Mouse (Mus musculus): ENCODE data around the gene Rnf224. TPM values are rescaled to one million over a fixed set of nuclear protein-coding genes. Genes with fewer than 3 reads are reported as not detected.
A peak's percentile ranks its signal among the peaks of the same experiment; 100 is the strongest.

Gene Rnf224
- polyA plus RNA-seq, 1 experiment from 2014 or later, result not detected

DNA sequence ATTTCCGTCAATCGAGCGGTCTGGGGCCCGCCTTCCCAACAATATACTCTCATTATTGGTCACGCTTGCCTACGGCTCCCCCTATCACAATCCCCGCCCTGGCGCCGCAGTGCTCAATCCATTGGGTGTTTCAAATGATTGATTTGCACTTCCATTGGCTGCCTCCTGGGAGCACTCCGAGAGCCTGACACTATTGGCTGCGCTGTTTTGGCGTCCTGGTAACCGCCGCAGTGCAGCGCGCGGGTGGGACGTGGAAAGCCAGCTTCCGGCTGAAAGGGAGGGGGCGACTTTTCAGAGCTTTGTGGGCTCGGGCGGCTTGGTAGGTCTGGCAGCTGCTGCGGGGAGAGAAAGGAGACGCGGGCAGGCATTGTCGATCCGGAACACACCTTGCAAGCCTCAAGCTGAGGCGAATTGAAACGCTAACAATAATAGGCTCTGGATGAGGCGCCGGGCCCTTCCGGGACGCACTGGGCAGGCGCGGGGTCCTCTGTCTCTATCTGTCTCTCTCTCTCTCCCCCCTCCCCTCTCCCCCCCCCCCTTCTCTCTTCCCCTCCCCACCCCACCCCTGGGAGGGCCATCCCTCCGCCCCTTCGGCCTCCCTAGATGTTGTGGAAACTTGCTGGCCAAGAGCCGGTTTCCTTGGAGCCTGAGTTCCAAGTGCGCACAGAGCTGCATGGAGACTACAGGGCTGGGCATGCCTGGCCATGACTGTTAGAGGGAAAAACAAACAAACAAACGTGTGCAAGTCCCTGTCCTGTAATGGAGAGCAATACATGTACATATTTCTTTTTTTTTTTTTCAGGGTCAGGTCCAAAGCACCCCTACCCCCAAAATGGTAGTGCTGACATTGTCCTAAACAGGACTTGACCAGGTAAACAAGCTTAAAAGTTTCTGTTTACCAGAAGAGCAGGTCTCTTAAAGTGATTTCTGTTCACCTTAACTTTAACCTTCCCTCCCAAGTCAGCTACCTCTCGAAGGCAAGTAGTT is 11.5 kb downstream of the Rnf224 start:
- peak; percentile 97 for ATAC-seq (replicated peaks; ENCODE audit: insufficient number of reproducible peaks, low FRiP score, low TSS enrichment, low read depth)
- WGBS, result 2% methylated on average over 39 of the region's 41 CpGs
- no peaks in the 10 kb centered on the region for H3K9me3 ChIP-seq (replicated peaks; ENCODE audit: control insufficient read depth, low read length)
- no peaks in the 10 kb centered on the region for H3K36me3 ChIP-seq (replicated peaks; ENCODE audit: control insufficient read depth, insufficient read depth, low read depth, low read length)
- H3K27ac ChIP-seq (replicated peaks; ENCODE audit: low read depth, low read length), result peak overlapping the region; percentile 97
- H3K4me2 ChIP-seq (ENCODE audit: low read depth, low read length), result peak overlapping the region; percentile 60
- H3K27me3 ChIP-seq (ENCODE audit: control insufficient read depth, insufficient read depth, low read length), result no peaks in the 10 kb centered on the region
- H3K4me3 ChIP-seq (ENCODE audit: low read depth, low read length), result peak overlapping the region; percentile 51
- peak; percentile 99 for DNase-seq (ENCODE audit: low spot score)
- H3K4me1 ChIP-seq (ENCODE audit: control insufficient read depth, insufficient read depth, low read length), result peaks cover 2% of the 10 kb centered on the region; the same call in 1 of the 2 replicates
- H3K9ac ChIP-seq (replicated peaks; ENCODE audit: low read length), result peak overlapping the region; percentile 67

DNA sequence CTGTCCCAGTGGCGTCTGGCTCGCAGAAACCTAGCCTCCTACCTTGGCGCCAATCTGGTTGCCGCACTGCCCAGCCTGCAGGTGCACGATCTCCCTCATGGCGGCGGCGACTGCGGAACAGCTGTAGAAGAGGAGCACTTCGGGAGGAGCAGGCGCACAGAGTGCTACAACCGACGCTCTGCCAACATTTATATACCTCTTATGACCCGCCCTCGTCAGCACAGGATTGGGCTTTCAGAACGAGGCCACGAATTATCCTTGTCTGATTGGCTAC is 12.2 kb downstream of the Rnf224 start, which contains the start of gene Tubb4b:
Gene Tubb4b, minus strand, starts transcription at position 211 of the 274 bp plus-strand sequence.
- ATAC-seq (replicated peaks; ENCODE audit: insufficient number of reproducible peaks, low FRiP score, low TSS enrichment, low read depth) (no peak), DNase-seq (ENCODE audit: low spot score) (no peak)
- H3K36me3 ChIP-seq (replicated peaks; ENCODE audit: control insufficient read depth, insufficient read depth, low read depth, low read length), result no peaks in the 10 kb centered on the region
- H3K9me3 ChIP-seq (replicated peaks; ENCODE audit: control insufficient read depth, low read length), result no peaks in the 10 kb centered on the region
- H3K4me1 ChIP-seq (ENCODE audit: control insufficient read depth, insufficient read depth, low read length), result peaks cover 2% of the 10 kb centered on the region; the same call in 1 of the 2 replicates
- WGBS, result 0% methylated on average over 17 of the region's 17 CpGs
- peak within 1 kb of the TSS; percentile 75 for H3K9ac ChIP-seq (replicated peaks; ENCODE audit: low read length)
- peak within 1 kb of the TSS; percentile 87 for H3K4me2 ChIP-seq (ENCODE audit: low read depth, low read length)
- peak within 1 kb of the TSS; percentile 78 for H3K4me3 ChIP-seq (ENCODE audit: low read depth, low read length)
- H3K27ac ChIP-seq (replicated peaks; ENCODE audit: low read depth, low read length), result peak within 1 kb of the TSS; percentile 97
- no peaks in the 10 kb centered on the region for H3K27me3 ChIP-seq (ENCODE audit: control insufficient read depth, insufficient read depth, low read length)

DNA sequence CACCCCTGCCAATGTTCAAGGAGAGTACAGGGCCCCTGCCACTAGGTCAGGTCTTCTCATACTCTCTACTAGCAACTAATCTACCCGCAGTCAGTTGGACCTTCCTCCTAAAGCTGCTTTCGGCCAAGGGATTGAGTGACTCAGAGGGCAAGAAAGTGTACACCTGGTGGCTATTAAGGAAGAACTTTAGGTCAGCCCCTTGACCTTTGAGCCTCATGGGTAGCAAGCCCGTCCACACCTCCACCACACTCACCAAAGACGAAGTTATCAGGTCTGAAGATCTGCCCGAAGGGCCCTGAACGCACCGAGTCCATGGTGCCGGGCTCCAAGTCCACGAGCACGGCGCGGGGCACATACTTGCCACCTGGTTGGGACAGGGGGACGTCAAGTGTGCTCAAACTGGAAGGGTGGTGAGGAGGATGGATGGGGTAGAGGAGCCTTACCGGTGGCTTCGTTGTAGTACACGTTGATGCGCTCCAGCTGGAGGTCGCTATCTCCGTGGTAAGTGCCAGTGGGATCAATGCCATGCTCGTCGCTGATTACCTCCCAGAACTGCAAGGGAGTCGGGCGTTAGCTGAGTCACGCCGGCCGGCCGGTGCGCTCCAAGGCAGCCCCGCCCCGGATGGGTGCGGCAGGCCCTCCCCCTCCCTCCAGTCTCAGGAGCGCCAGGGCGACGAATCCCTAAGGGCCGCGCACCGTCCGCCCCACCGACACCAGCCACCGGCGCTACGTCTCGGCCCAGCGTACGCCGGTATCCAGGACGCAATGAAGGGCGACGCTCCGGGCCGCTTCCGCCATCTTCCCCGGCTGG is 12.7 kb downstream of the Rnf224 start:
- Histone ChIP-seq H3K27ac (replicated peaks; ENCODE audit: low read depth, low read length) (peak overlapping the region; percentile 85), H3K4me2 (ENCODE audit: low read depth, low read length) (peak overlapping the region; percentile 87), H3K4me3 (ENCODE audit: low read depth, low read length) (peak overlapping the region; percentile 78), H3K27me3 (ENCODE audit: control insufficient read depth, insufficient read depth, low read length) (no peaks in the 10 kb centered on the region), H3K9me3 (replicated peaks; ENCODE audit: control insufficient read depth, low read length) (no peaks in the 10 kb centered on the region), H3K36me3 (replicated peaks; ENCODE audit: control insufficient read depth, insufficient read depth, low read depth, low read length) (no peaks in the 10 kb centered on the region), H3K4me1 (ENCODE audit: control insufficient read depth, insufficient read depth, low read length) (peaks cover 2% of the 10 kb centered on the region; the same call in 1 of the 2 replicates), H3K9ac (replicated peaks; ENCODE audit: low read length) (peak overlapping the region; percentile 75)
- under 1% methylated on average over 46 of the region's 53 CpGs for WGBS
- DNase-seq (ENCODE audit: low spot score) (peak; percentile 65), ATAC-seq (replicated peaks; ENCODE audit: insufficient number of reproducible peaks, low FRiP score, low TSS enrichment, low read depth) (peak; percentile 24)

DNA sequence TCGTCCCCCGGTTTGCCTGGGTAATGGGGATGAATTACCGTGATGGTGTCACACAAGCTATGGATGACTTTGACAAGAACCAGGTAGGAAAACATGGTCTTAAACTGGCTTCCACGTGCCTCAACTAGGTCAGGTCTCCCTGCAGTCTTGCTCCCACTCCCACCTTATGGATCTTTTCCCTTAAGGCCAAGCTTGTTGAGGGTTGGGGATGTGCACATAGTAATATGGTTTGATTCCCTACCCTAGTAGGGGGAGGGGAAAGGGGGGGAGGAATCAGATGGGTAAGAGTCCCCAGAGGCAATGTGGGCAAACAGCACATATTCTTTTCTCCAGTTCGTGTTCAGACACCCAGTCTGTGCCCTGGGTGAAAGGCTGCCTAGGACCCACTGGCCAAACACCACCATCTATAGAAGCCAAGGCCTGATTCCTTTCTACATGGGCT is 15.2 kb downstream of the Rnf224 start:
- no peak overlapping the region for H3K4me3 ChIP-seq (ENCODE audit: low read depth, low read length)
- no peak overlapping the region for H3K4me2 ChIP-seq (ENCODE audit: low read depth, low read length)
- WGBS, result 64% methylated on average over 5 of the region's 5 CpGs
- H3K27ac ChIP-seq (replicated peaks; ENCODE audit: low read depth, low read length), result no peak overlapping the region
- no peak for DNase-seq (ENCODE audit: low spot score)
- peaks cover 2% of the 10 kb centered on the region; the same call in 1 of the 2 replicates for H3K4me1 ChIP-seq (ENCODE audit: control insufficient read depth, insufficient read depth, low read length)
- no peaks in the 10 kb centered on the region for H3K36me3 ChIP-seq (replicated peaks; ENCODE audit: control insufficient read depth, insufficient read depth, low read depth, low read length)
- ATAC-seq (replicated peaks; ENCODE audit: insufficient number of reproducible peaks, low FRiP score, low TSS enrichment, low read depth), result no peak
- H3K9me3 ChIP-seq (replicated peaks; ENCODE audit: control insufficient read depth, low read length), result no peaks in the 10 kb centered on the region
- no peak overlapping the region for H3K9ac ChIP-seq (replicated peaks; ENCODE audit: low read length)
- no peaks in the 10 kb centered on the region for H3K27me3 ChIP-seq (ENCODE audit: control insufficient read depth, insufficient read depth, low read length)

DNA sequence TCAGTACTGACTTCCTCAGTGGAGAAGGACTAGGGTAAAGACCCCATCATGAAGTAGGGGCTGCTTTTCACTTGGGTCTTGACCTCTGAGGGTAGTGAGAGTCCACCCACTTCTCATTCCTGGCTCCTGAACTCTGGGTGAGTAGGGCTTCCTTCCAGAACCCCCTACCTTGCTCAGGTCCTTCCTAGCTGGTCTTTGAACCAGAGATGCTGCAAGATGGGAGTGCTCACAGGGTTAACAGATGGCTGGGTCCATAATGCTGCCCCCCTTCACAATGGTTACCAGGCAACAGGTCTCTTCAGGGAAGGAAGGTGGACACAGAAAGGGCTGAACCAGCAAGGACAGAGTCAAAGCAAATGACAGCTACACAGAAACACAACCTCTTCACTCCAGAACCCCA is 18.1 kb downstream of the Rnf224 start, which contains the start of gene Fam166a:
Gene Fam166a, plus strand, starts transcription at position 301 of the 400 bp plus-strand sequence.
- Histone ChIP-seq H3K27me3 (ENCODE audit: control insufficient read depth, insufficient read depth, low read length) (no peaks in the 10 kb centered on the region), H3K9ac (replicated peaks; ENCODE audit: low read length) (no peak within 1 kb of the TSS), H3K4me1 (ENCODE audit: control insufficient read depth, insufficient read depth, low read length) (no peaks in the 10 kb centered on the region), H3K4me2 (ENCODE audit: low read depth, low read length) (no peak within 1 kb of the TSS), H3K4me3 (ENCODE audit: low read depth, low read length) (no peak within 1 kb of the TSS), H3K36me3 (replicated peaks; ENCODE audit: control insufficient read depth, insufficient read depth, low read depth, low read length) (no peaks in the 10 kb centered on the region), H3K9me3 (replicated peaks; ENCODE audit: control insufficient read depth, low read length) (no peaks in the 10 kb centered on the region), H3K27ac (replicated peaks; ENCODE audit: low read depth, low read length) (no peak within 1 kb of the TSS)
- DNase-seq (ENCODE audit: low spot score), result no peak
- ATAC-seq (replicated peaks; ENCODE audit: insufficient number of reproducible peaks, low FRiP score, low TSS enrichment, low read depth), result no peak

DNA sequence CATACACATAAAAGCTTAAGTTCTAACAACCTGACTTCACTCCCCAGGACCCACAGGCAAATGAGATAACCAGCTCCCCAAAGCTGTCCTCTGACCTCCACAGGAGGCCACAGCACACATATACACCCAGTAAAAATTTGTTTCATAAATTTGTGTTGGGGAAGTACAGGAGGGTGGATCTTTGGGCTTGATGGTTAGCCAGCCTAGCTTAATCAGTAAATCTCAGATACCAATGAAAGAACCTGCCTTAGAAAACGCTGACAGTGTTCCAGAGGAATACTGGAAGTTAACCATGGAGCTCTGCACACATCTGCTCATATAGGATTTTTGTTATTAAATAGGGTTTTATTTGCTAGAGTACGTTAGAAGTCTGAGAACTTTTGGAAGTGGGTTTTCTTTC is 18.9 kb downstream of the Rnf224 start:
- Histone ChIP-seq H3K4me1 (ENCODE audit: control insufficient read depth, insufficient read depth, low read length) (no peaks in the 10 kb centered on the region), H3K27me3 (ENCODE audit: control insufficient read depth, insufficient read depth, low read length) (no peaks in the 10 kb centered on the region), H3K9ac (replicated peaks; ENCODE audit: low read length) (no peak overlapping the region), H3K9me3 (replicated peaks; ENCODE audit: control insufficient read depth, low read length) (no peaks in the 10 kb centered on the region), H3K27ac (replicated peaks; ENCODE audit: low read depth, low read length) (no peak overlapping the region), H3K4me3 (ENCODE audit: low read depth, low read length) (no peak overlapping the region), H3K36me3 (replicated peaks; ENCODE audit: control insufficient read depth, insufficient read depth, low read depth, low read length) (no peaks in the 10 kb centered on the region), H3K4me2 (ENCODE audit: low read depth, low read length) (no peak overlapping the region)
- WGBS, result 55% methylated on average over 2 of the region's 2 CpGs
- DNase-seq (ENCODE audit: low spot score), result no peak
- ATAC-seq (replicated peaks; ENCODE audit: insufficient number of reproducible peaks, low FRiP score, low TSS enrichment, low read depth), result no peak

DNA sequence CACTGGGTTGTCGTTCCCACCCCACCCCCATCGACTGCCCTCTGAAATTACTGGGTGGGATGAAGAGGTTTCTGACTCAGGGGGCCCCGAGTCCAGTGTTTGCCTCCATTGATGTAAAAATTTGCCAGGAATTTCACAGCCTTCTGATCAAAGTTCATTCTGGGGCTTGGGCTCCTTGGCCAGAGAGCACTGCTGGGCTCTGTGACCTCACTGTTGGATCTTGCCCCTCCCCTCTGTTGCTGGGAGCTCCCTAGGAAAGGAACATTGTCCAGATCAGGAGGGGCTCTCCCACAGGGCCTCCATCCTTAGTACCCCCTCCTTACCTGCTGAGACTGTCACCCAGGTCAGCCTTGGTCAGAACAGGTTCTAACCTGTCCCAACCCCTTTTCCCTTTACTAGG is 22.1 kb downstream of the Rnf224 start, which contains the start of gene Stpg3:
Gene Stpg3, minus strand, starts transcription at position 194 of the 400 bp plus-strand sequence.
- WGBS, result 66% methylated on average over 3 of the region's 3 CpGs
- no peaks in the 10 kb centered on the region for H3K9me3 ChIP-seq (replicated peaks; ENCODE audit: control insufficient read depth, low read length)
- no peak within 1 kb of the TSS for H3K27ac ChIP-seq (replicated peaks; ENCODE audit: low read depth, low read length)
- DNase-seq (ENCODE audit: low spot score) (no peak), ATAC-seq (replicated peaks; ENCODE audit: insufficient number of reproducible peaks, low FRiP score, low TSS enrichment, low read depth) (no peak)
- H3K27me3 ChIP-seq (ENCODE audit: control insufficient read depth, insufficient read depth, low read length), result no peaks in the 10 kb centered on the region
- no peaks in the 10 kb centered on the region for H3K36me3 ChIP-seq (replicated peaks; ENCODE audit: control insufficient read depth, insufficient read depth, low read depth, low read length)
- H3K4me1 ChIP-seq (ENCODE audit: control insufficient read depth, insufficient read depth, low read length), result peaks cover 8% of the 10 kb centered on the region
- no peak within 1 kb of the TSS for H3K4me2 ChIP-seq (ENCODE audit: low read depth, low read length)
- H3K4me3 ChIP-seq (ENCODE audit: low read depth, low read length), result no peak within 1 kb of the TSS
- H3K9ac ChIP-seq (replicated peaks; ENCODE audit: low read length), result no peak within 1 kb of the TSS
